Mouse (Mus musculus) bone marrow macrophage, adult 2 months (primary cell): ENCODE measurements at regions not wholly inside any gene's neighbourhood (a gene's known extent, or its start where the extent isn't known, plus 50 kb on each side); places are given as distances from the start of the nearest gene placed in this dataset.

Experiments used
- CTCF ChIP-seq: IDR thresholded peaks from 2 replicates; pipeline ENCODE4 v1.5.1; 2012; ENCODE audit warnings: low read depth, mild to moderate bottlenecking, low read length, moderate library complexity
- POLR2A ChIP-seq: IDR thresholded peaks from 2 replicates; pipeline ENCODE4 v1.6.1; 2012; ENCODE audit warnings: mild to moderate bottlenecking, low read depth, low read length, borderline replicate concordance

DNA sequence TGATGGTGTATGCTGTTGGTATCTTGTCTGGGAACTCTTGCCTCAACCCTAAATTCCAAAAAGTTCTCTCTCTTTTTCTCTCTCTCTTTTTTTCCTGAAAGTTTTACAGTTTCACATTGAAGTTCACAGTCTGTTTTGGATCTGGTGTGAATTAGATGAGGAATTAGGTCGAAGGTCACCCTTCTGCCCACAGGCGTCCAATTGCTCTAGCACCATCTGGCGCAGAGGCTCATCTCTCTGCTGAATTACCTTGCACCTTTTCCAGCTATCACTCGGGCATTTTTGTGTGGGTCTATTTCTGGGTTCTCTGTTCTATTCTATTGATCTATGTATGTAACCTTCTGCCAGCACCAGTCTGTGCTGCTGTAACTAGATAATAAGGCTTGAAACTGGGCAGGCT, 81.8 kb upstream of the Mef2a start:
- TF ChIP-seq CTCF (no peak), POLR2A (no peak)
